Mouse (Mus musculus) B cell, adult 62 days (primary cell): ENCODE data around the gene Mknk1. TPM values are rescaled to one million over a fixed set of nuclear protein-coding genes. Genes with fewer than 3 reads are reported as not detected.

Experiments used
- total RNA-seq: library from RNA; stranded (reverse); gene quantifications from 4 replicates; pipeline ENCODE4 v1.2.4, GENCODE M21; 2023

Gene Mknk1
- 57.5 to 69.7 TPM (median 64.2 TPM) in 4 replicates for total RNA-seq

GRCm38 (mm10) chr4:115838696-115839641 is at the start of gene Mknk1:
Mknk1 (plus strand) TSS chr4:115839198.

GRCm38 (mm10) chr4:115827888-115828571 is 11.0 kb upstream of the Mknk1 start, which contains the start of gene Mob3c:
Mob3c (plus strand) TSS chr4:115828092.

GRCm38 (mm10) chr4:115884022-115884421 is 45.0 kb downstream of the Mknk1 start, which contains the start of gene Kncn:
Kncn (plus strand) TSS chr4:115884400.

DNA sequence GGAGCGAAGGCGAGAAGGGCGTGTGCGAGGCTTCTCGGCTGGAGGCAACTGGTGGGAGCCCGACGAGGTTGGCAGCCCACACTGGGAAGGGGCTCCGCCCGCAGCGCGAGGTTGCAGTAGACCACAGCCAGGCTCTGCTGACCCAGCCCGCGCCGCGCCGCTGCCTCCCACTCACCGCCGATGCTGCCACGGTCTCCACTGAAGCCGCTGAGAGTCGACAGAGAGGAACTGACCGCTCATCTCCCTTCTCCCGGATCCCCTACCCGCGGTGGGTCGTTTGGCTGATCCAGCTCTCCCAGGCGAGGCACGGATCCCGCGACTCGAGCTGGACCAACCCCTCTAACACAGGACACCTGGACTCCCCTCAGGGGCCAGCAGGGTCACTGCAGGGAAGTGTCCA is 51.6 kb downstream of the Mknk1 start, which contains the start of gene 6430628N08Rik:
Gene 6430628N08Rik (plus strand): TSS at position 113 of the 400 bp plus-strand sequence.

Other genes starting within 250 kb of the Mknk1 start
- not detected in 4 replicates for gene Cyp4a32, start 238.2 kb upstream of the Mknk1 start, total RNA-seq
- gene Cyp4b1, start 191.5 kb upstream of the Mknk1 start, total RNA-seq: not detected in 4 replicates
- gene Efcab14, start 101.5 kb upstream of the Mknk1 start, total RNA-seq: 40.0 to 46.2 TPM (median 43.4 TPM) in 4 replicates
- 0.97 to 1.3 TPM in 2 of 4 replicates, not detected in the others for gene Tex38, start 58.2 kb upstream of the Mknk1 start, total RNA-seq
- 14.9 to 19.8 TPM (median 17.5 TPM) in 4 replicates for gene Atpaf1, start 54.4 kb upstream of the Mknk1 start, total RNA-seq
- 13.3 to 22.7 TPM (median 15.3 TPM) in 4 replicates for gene Mob3c, start 11.1 kb upstream of the Mknk1 start, total RNA-seq
- gene Kncn, start 45.2 kb downstream of the Mknk1 start, total RNA-seq: 0.45 TPM in 1 of 4 replicates, not detected in the others
- gene 6430628N08Rik, start 51.5 kb downstream of the Mknk1 start, total RNA-seq: not detected in 4 replicates
- not detected in 4 replicates for gene Dmbx1, start 100.7 kb downstream of the Mknk1 start, total RNA-seq
- 43.7 to 46.5 TPM (median 45.4 TPM) in 4 replicates for gene Faah, start 178.7 kb downstream of the Mknk1 start, total RNA-seq
- gene Nsun4, start 214.7 kb downstream of the Mknk1 start, total RNA-seq: 37.6 to 47.7 TPM (median 40.7 TPM) in 4 replicates
- 276 to 285 TPM (median 277 TPM) in 4 replicates for gene Uqcrh, start 235.9 kb downstream of the Mknk1 start, total RNA-seq
- gene Lrrc41, start 236.1 kb downstream of the Mknk1 start, total RNA-seq: 26.9 to 36.4 TPM (median 28.2 TPM) in 4 replicates